Mouse (Mus musculus) thymus, adult 2 months (tissue): ENCODE results near the gene Kdelr1.
"Not testable (repeated sequence)": the region's sequence is repeated elsewhere in the genome, so short reads cannot be mapped to it uniquely, and the experiment has no call there.

Experiments used
- CTCF ChIP-seq: fragments of 200-500 bp; IDR thresholded peaks from 2 replicates; pipeline ENCODE4 v1.5.1; 2012; ENCODE audit warnings: mild to moderate bottlenecking, control low read depth, low read length, moderate library complexity, borderline replicate concordance; ENCODE audit not compliant: control insufficient read depth, poor library complexity, insufficient read depth; ENCODE audit errors: extremely low read depth
- POLR2A ChIP-seq: fragments of 200-500 bp; IDR thresholded peaks from 2 replicates; pipeline ENCODE4 v1.6.1; 2012; ENCODE audit warnings: mild to moderate bottlenecking, low read length, control low read depth, moderate library complexity; ENCODE audit not compliant: control insufficient read depth, poor library complexity, insufficient read depth; ENCODE audit errors: extremely low read depth

- TF ChIP-seq POLR2A, CTCF: not testable (repeated sequence)
These were observed 5.7 kb downstream of the Kdelr1 start, which contains the start of gene Grin2d for GRCm38 (mm10) chr7:45878278-45878677.
